Mouse (Mus musculus) heart, embryonic 12.5 days (tissue): ENCODE measurements at regions not wholly inside any gene's neighbourhood (a gene's known extent, or its start where the extent isn't known, plus 50 kb on each side); places are given as distances from the start of the nearest gene placed in this dataset.
A peak's percentile ranks its signal among the peaks of the same experiment; 100 is the strongest.

Source experiments
- ATAC-seq: fragments of 200-750 bp; cut with Nextera tagmentation; 2 replicates; pipeline ENCODE4 v1.8.0; 2017; ENCODE audit warnings: moderate TSS enrichment, moderate library complexity; ENCODE audit not compliant: insufficient number of reproducible peaks, low FRiP score
- H3K27ac ChIP-seq: fragments of 300-500 bp; sonication (generic); 2 replicates; pipeline ENCODE4 v1.5.1; 2016; ENCODE audit warnings: mild to moderate bottlenecking, moderate library complexity; ENCODE audit not compliant: poor library complexity, severe bottlenecking
- H3K27me3 ChIP-seq: fragments of 300-500 bp; sonication (generic); replicated peaks from 2 replicates; pipeline ENCODE4 v1.6.1; 2016; ENCODE audit warnings: mild to moderate bottlenecking, moderate library complexity
- H3K36me3 ChIP-seq: fragments of 300-500 bp; sonication (generic); 2 replicates; pipeline ENCODE4 v1.6.1; 2016; ENCODE audit warnings: mild to moderate bottlenecking, moderate library complexity
- H3K4me1 ChIP-seq: fragments of 300-500 bp; sonication (generic); replicated peaks from 2 replicates; pipeline ENCODE4 v1.6.1; 2016; ENCODE audit warnings: mild to moderate bottlenecking
- H3K4me2 ChIP-seq: fragments of 300-500 bp; sonication (generic); 2 replicates; pipeline ENCODE4 v1.6.1; 2016; ENCODE audit warnings: mild to moderate bottlenecking, moderate library complexity
- H3K4me3 ChIP-seq: fragments of 300-500 bp; sonication (generic); 2 replicates; pipeline ENCODE4 v1.5.1; 2016; ENCODE audit warnings: mild to moderate bottlenecking
- H3K9ac ChIP-seq: fragments of 300-500 bp; sonication (generic); 2 replicates; pipeline ENCODE4 v1.6.1; 2016; ENCODE audit warnings: mild to moderate bottlenecking, moderate library complexity
- H3K9me3 ChIP-seq: fragments of 300-500 bp; sonication (generic); replicated peaks from 2 replicates; pipeline ENCODE4 v1.6.1; 2016; ENCODE audit warnings: mild to moderate bottlenecking, moderate library complexity
- WGBS: fragments of 180-500 bp; shearing (Covaris S2); methylation state at CpG from one replicate; pipeline ENCODE4 v1.1.7; 2016; 5-methylcytosine and 5-hydroxymethylcytosine counted together

GRCm38 (mm10) chr7:75923951-75924467 lies 75.9 kb downstream of the Klhl25 start:
- WGBS, result 57% methylated on average over 3 of the region's 3 CpGs
- Histone ChIP-seq H3K9ac (no peak overlapping the region), H3K4me3 (no peak overlapping the region), H3K27ac (no peak overlapping the region), H3K9me3 (no peaks in the 10 kb centered on the region), H3K27me3 (no peaks in the 10 kb centered on the region), H3K4me2 (no peak overlapping the region), H3K36me3 (no peaks in the 10 kb centered on the region), H3K4me1 (no peaks in the 10 kb centered on the region)
- no peak for ATAC-seq

DNA sequence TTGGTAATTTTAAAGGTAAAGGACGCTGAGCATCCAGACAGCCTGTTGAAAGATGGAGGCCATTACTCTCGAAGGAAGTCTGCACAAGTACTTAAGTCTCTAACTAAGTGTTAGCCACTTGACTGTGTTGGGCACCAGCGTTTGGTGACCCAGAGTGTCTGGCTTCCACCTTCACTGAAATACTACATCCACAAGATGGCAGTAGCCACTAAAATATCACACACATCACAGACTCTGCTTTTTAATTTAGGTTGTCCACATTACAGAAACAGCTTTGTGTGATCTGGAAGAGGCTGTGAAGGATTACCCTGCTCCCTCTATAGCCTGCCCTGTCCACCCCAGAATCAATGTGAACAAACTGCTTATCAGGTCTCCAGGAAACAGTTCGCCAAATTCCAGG lies 79.4 kb downstream of the Klhl25 start:
- no peaks in the 10 kb centered on the region for H3K36me3 ChIP-seq
- 21% methylated on average over 4 of the region's 4 CpGs for WGBS
- no peak overlapping the region for H3K27ac ChIP-seq
- no peak for ATAC-seq
- H3K4me1 ChIP-seq, result no peaks in the 10 kb centered on the region
- H3K9me3 ChIP-seq, result no peaks in the 10 kb centered on the region
- no peaks in the 10 kb centered on the region for H3K27me3 ChIP-seq
- no peak overlapping the region for H3K4me3 ChIP-seq
- no peak overlapping the region for H3K4me2 ChIP-seq
- H3K9ac ChIP-seq, result no peak overlapping the region

DNA sequence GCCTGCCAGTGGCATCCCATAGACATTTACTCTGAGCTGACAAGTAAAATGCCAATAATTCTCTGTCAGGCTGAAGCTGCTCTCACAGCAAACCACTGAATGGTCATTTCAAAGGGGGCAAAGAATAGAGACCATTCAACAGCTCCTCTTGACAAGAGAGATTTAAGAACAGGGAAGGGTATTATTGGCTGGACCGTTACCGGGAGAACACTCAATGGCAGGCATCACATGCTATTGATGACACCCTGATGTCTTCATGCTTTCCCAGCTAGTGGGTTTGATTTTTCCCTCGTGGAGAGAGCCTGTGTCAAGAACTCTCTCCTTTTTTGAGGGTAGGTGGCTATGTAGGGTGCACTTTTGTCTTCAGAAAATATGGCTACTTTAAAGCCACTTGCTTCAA lies 95.7 kb downstream of the Klhl25 start:
- Histone ChIP-seq H3K27me3 (no peaks in the 10 kb centered on the region), H3K4me2 (no peak overlapping the region), H3K36me3 (no peaks in the 10 kb centered on the region), H3K4me3 (no peak overlapping the region), H3K9me3 (no peaks in the 10 kb centered on the region), H3K9ac (no peak overlapping the region), H3K4me1 (no peaks in the 10 kb centered on the region), H3K27ac (no peak overlapping the region)
- 65% methylated on average over 3 of the region's 3 CpGs for WGBS
- ATAC-seq, result no peak

DNA sequence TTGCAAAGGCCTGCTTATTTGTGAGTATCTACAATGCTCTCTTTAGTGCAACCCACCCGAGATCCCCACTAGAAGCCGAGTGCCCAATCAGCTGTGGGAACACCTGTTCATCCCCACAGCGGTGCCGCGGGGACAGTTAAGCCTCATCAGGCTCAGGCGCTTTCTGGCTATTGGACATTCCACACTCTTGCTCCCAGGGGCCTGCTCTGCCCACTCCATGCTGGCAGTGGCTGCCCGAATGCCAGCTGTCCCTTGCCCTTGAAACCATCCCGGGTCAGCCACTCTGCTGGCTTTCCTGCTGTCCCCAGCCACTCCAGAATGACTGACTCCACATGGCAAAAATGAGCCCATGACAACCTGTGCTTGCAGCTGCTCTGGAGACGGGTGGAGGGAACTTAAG lies 107.6 kb downstream of the Klhl25 start:
- 81% methylated on average over 9 of the region's 9 CpGs for WGBS
- H3K9me3 ChIP-seq, result no peaks in the 10 kb centered on the region
- no peak overlapping the region for H3K4me2 ChIP-seq
- no peaks in the 10 kb centered on the region for H3K4me1 ChIP-seq
- H3K27me3 ChIP-seq, result no peaks in the 10 kb centered on the region
- no peak overlapping the region for H3K9ac ChIP-seq
- ATAC-seq, result no peak
- no peak overlapping the region for H3K4me3 ChIP-seq
- no peak overlapping the region for H3K27ac ChIP-seq
- no peaks in the 10 kb centered on the region for H3K36me3 ChIP-seq

DNA sequence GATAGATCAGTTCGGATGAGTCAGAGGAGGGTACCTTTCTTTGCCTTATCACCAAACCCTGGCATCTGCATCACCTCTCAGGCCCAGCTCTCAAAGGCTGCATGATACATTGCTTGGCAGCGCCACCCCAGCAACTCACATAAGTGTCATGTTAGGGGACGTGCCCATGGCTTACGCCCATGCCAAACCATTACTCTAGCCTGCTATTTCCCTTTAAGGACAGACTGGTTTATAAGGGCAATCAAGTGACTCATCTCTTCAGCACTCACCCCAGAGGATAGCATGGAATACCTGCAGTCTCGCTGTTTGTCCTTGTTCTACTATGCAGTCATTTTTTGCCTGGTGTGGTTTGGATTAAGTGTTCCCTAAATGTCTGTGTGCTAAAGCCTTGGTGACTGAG lies 109.3 kb downstream of the Klhl25 start:
- no peak overlapping the region for H3K9ac ChIP-seq
- H3K36me3 ChIP-seq, result no peaks in the 10 kb centered on the region
- H3K27ac ChIP-seq, result no peak overlapping the region
- no peak for ATAC-seq
- no peak overlapping the region for H3K4me2 ChIP-seq
- H3K9me3 ChIP-seq, result no peaks in the 10 kb centered on the region
- WGBS, result 78% methylated on average over 5 of the region's 5 CpGs
- no peak overlapping the region for H3K4me3 ChIP-seq
- H3K27me3 ChIP-seq, result no peaks in the 10 kb centered on the region
- no peaks in the 10 kb centered on the region for H3K4me1 ChIP-seq

- Histone ChIP-seq H3K27ac (no peak overlapping the region), H3K4me2 (no peak overlapping the region)
These were observed 112.0 kb downstream of the Klhl25 start for GRCm38 (mm10) chr7:75959903-75960620.

DNA sequence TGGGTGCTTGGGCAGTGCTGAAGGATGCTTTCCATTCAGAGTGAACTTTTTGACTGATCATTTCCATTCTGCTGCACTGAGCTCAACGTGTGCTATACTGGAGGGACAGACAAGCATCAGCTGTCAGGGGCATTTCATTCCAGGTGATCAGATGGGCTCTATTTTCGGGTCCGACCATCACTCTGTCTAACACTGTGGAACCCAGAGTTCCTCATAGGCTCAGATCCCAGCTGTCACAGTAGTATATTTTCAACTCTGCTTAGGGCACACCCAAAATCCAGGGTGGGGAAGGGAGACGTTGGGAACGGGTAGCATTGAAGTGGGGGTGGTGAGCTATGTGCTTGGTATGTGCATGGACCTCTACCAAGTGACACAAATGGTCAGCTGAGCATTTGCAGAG lies 120.1 kb downstream of the Klhl25 start:
- ATAC-seq, result no peak
- WGBS, result 72% methylated on average over 5 of the region's 5 CpGs
- H3K9ac ChIP-seq, result no peak overlapping the region

More at GRCm38 (mm10) chr7:75959903-75960620, 112.0 kb downstream of the Klhl25 start:
- Histone ChIP-seq H3K9me3 (no peaks in the 10 kb centered on the region), H3K9ac (no peak overlapping the region), H3K36me3 (no peaks in the 10 kb centered on the region), H3K4me3 (no peak overlapping the region), H3K27me3 (no peaks in the 10 kb centered on the region), H3K4me1 (no peaks in the 10 kb centered on the region)
- ATAC-seq, result no peak
- 84% methylated on average over 14 of the region's 14 CpGs for WGBS

GRCm38 (mm10) chr7:75970914-75971313 lies 122.8 kb downstream of the Klhl25 start:
- H3K4me2 ChIP-seq, result no peak overlapping the region
- H3K27me3 ChIP-seq, result no peaks in the 10 kb centered on the region
- H3K27ac ChIP-seq, result no peak overlapping the region
- H3K36me3 ChIP-seq, result no peaks in the 10 kb centered on the region
- no peak overlapping the region for H3K9ac ChIP-seq
- H3K4me3 ChIP-seq, result no peak overlapping the region
- 73% methylated on average over 7 of the region's 7 CpGs for WGBS
- no peak for ATAC-seq
- H3K9me3 ChIP-seq, result no peaks in the 10 kb centered on the region
- no peaks in the 10 kb centered on the region for H3K4me1 ChIP-seq

More for the DNA sequence above, 120.1 kb downstream of the Klhl25 start:
- Histone ChIP-seq H3K4me2 (no peak overlapping the region), H3K36me3 (no peaks in the 10 kb centered on the region), H3K27ac (no peak overlapping the region), H3K4me3 (no peak overlapping the region), H3K4me1 (no peaks in the 10 kb centered on the region), H3K27me3 (no peaks in the 10 kb centered on the region), H3K9me3 (no peaks in the 10 kb centered on the region)

- H3K36me3 ChIP-seq, result no peaks in the 10 kb centered on the region
- no peaks in the 10 kb centered on the region for H3K4me1 ChIP-seq
- WGBS, result 79% methylated on average over 3 of the region's 3 CpGs
- no peak for ATAC-seq
- no peaks in the 10 kb centered on the region for H3K9me3 ChIP-seq
- H3K4me3 ChIP-seq, result no peak overlapping the region
- no peak overlapping the region for H3K27ac ChIP-seq
- no peak overlapping the region for H3K9ac ChIP-seq
- H3K4me2 ChIP-seq, result no peak overlapping the region
- H3K27me3 ChIP-seq, result no peaks in the 10 kb centered on the region
These were observed 123.6 kb downstream of the Klhl25 start for GRCm38 (mm10) chr7:75971706-75972105.

- Histone ChIP-seq H3K9ac (no peak overlapping the region), H3K4me1 (no peaks in the 10 kb centered on the region), H3K27me3 (no peaks in the 10 kb centered on the region; the same call in 1 of the 2 replicates), H3K4me3 (no peak overlapping the region), H3K4me2 (no peak overlapping the region), H3K36me3 (no peaks in the 10 kb centered on the region), H3K27ac (no peak overlapping the region), H3K9me3 (no peaks in the 10 kb centered on the region)
- 70% methylated on average over 5 of the region's 5 CpGs for WGBS
- no peak for ATAC-seq
These were observed 133.4 kb downstream of the Klhl25 start for GRCm38 (mm10) chr7:75981560-75981959.

DNA sequence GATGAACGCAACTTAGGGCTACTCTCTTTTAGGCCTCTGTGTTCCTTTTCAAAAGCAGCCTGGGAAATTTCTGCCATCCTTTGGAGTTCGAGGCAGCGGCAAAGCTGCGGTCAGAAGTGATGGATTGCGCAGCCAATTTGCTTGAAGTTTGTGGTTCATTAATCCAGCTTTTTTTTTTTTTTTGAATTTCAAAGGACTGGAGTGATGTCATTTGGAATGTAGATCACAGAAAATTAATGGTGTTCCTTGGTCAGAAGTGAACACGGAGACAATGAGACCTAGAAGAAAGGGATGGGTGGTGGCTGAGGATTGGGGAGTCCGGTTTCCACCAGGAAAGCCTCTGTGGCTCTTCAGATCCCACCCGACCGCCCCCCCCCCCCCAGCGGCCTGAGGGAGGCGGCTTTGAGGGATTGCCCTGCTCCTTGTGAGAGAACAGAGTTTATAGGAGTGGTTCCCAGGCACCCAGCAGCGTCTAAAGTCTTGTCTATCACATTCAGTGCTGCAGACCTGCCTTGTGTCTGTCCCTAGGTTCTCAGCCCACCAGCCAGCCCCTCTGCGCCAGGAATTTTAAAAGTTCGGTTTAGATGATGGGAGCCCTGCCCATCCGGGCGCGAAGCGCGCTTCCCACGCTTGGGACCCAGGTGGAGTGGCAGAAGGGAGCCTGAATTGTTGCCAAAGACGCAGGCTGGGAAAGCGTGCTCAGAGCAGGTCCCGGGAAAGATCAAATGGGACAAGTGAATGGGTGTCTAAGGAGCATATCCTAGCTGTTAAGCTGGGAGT lies 135.1 kb downstream of the Klhl25 start:
- Histone ChIP-seq H3K9ac (no peak overlapping the region), H3K27ac (no peak overlapping the region), H3K36me3 (no peaks in the 10 kb centered on the region), H3K4me2 (peak overlapping the region; percentile 44), H3K4me1 (no peaks in the 10 kb centered on the region), H3K9me3 (no peaks in the 10 kb centered on the region), H3K27me3 (no peaks in the 10 kb centered on the region; the same call in 1 of the 2 replicates), H3K4me3 (0 out of 2 replicates have a peak overlapping the region, but pooled peaks have one; percentile 7)
- no peak for ATAC-seq
- 24% methylated on average over 23 of the region's 23 CpGs for WGBS
